Mouse (Mus musculus) thymus, postnatal 10 days (tissue): Measurements from ENCODE around the gene Slc26a11.

Experiments
- DNase-seq, 2 experiments: peaks; one replicate each; pipeline ENCODE4 v3.0.0; 2021; ENCODE audit warnings: low spot score in 2 of 2

Slc26a11 gene

DNA sequence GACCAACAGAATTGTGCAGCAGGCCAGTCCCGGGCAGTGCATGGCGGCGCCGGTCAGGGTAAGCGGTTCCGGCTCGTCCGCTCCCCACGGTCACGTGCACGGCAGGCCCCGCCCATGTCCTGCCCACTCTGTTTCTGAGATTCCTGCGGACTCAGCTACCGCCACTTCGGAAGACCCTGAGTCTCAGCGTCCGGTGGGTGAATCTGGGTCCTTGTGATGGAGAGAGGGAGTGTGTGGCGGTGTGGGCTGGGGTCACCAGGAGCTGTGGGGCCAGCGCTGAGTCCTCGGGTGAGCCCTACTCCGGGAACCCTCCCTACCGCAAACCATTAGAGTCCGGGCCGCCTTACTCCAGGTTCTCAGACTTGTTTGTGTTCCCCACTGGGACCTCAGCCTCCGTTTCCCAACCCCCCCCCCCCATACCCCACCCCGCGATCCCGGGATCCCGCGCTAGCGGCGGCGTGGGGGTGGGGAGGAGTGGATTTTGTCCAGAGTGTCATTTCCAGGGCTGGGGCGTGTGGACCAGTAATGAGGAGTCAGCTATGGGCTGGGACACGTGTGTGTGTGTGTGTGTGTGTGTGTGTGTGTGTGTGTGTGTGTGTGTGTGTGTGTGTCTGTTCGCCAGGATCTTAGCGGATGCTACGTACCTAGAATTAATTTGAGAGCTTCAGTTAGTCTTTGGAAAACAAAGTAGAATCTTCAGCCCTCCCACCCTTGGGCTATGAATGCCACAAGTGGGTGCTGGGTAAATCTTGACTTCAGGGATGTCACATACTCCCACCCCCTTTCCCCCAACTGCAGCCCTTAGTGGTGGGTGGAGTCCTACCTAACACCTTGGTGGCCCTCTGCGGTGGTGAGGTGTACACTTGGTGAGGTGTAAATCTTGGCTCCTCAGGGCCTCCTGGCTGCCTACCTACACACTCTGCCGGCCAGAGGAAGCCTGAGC is at the start of gene Slc26a11, which contains the start of gene Sgsh:
TSS of gene Slc26a11 (plus strand) at position 115 of the 943 bp plus-strand sequence.
TSS of gene Sgsh (minus strand) at position 94 of the 943 bp plus-strand sequence.
- DNase-seq, result peak; percentile 33 to 43

DNA sequence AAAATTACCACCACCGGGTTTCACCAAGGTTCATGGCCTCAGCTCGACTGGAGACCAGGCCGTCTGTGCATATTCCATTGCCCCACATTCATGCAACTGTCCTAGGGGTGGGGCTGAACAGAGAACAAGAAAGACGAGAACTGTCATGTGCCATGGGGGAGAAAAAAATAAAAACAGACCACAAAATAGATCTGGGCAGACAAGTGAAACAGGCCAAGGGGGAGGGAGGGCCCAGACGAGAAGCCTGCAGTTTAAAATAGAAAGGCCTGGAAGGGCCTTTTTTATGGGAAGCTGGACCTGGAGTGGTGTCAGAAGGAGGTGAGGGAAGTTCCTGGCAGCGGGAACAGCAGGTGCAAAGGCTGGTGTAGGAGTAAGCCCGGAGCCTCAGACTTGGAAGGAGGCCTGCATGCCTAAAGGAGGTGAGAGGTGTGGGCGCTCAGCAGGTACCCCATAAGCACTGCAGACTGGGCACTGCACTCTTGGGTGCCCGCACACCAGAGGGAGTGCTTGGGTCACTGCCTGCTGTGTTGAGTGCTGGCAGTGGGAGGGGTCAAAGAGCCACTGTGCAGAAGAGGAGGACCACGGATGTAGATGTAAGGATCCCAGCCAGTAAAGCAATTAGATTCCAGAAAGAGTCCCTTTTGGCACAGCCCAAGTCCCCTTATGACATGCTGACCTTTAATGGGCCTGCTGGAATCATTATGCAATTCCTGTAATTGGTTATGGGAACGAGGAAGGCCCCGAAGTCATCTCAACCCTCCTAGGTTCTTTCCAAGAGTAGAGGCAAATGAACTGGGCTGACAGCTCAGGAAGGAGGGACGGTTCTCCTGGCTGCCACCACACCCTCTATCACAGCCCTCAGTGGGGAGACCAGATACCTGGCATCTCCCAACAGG is 48.3 kb upstream of the Slc26a11 start:
- DNase-seq, result no peak

DNA sequence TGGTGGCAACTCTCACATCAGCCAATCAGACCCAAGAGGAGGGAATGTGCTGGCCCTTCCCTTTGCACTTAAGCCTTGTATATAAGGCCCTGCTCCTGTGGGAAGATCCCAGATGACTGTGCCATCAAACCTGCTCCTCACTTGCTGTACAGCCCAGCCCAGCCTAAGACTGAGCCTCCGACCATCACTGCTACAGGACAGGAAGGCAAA is 47.8 kb upstream of the Slc26a11 start, which contains the start of gene Card14:
TSS of gene Card14 (plus strand) at position 111 of the 210 bp plus-strand sequence.
- DNase-seq, result no peak

DNA sequence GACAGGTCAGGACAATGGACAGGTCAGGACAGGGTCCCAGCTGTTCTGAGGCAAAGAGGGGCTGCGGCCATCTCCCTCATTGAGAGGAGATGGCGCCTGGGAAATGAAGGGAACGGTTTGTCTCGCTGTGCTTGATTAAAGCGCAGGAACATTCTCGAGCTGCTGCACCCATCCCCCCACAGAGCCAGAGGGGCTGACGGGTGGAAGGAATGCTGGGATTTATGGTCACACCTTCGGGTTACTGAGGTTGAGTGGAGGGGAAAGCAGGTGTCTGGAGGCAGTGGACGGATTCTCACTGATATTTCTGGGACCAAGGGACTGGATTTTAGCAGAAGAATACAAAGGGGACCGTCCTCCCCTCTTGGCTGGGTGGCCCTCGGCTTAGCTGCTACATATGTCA is 47.4 kb upstream of the Slc26a11 start:
- DNase-seq, result no peak

DNA sequence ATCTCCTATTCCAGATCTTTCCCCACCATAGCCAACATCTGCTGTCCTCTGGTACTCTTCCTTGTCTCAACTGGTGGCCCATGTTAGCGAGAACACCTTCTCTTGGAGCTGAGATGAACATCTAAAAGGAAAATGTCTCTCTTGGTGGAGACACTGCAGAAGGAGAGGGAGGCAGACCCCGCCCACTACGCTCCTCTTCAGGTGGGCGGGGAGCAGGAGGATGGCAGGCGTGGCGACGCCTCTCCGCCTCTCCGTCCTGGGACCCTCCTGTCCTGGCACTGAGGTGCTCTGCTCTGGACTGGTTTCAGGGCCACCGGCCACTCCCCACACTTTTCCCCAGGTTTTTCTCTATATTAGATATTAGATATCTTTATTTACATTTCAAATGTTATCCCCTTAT is 44.7 kb upstream of the Slc26a11 start:
- DNase-seq, result no peak

DNA sequence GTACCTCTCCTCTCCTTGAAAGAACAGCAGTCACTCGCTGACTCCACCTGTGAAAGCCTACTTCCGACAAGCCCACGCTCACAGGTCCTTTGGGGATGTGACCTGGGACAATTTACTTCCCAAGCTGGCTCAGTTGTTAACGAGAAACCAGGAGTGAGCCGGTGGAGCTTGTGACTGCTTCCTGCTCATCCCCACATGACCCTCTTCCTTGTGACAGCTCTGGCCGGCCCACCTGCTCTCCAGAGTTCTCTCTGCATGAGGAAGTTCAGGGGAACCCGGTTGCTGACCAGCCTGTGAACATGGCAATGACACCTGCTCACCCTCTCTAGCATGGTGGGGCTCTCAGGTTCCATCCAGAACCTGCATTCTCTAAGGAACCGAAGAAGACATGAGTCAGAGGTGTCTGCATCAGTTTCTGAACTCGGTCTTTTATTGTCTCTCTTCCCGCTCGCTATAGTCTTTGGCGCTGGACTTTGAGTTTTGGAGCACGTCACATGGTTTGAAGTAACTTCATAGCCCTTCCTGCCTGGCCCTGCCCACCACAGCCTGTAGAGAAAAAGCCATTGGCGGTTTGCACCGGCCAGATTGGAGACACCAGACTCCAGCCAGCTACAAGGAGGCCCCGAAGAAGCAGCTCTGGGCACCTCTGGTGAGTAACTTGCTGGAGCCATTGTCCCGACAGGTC is 41.0 kb upstream of the Slc26a11 start:
- DNase-seq, result no peak

DNA sequence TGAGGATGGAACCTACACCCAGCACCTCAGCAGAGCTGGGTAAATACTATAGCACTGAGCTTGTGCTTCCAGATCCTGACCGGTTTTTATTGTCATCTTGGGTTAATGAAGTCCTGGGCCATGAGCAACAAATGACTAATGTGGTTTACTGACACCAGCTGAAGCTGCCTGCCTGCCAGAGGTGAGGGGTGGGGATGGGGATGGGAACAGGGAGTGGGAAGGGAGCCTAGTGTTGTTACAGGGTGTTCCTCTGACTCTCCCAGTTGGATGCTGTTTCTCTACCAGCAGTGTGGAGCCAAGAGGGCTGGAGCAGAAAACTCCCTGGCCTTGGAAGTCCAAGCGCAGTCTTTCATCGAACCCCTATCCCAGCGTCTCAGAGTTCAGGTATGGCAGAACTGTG is 38.6 kb upstream of the Slc26a11 start:
- DNase-seq, result no peak

DNA sequence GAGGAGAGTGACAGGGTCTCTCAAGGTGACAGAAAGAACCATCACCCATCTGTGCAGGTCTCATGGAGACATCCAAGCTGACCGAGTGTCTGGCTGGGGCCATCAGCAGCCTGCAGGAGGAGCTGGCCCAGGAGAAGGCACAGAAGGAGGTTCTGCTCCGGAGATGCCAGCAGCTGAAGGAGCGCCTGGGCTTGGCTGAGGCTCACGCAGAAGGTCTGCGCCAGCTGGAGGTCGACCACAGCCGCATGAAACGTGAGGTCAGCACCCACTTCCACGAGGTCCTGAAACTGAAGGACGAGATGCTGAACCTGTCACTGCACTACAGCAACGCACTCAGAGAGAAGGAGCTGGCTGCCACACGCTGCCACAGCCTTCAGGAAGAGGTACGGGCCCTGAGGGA is 32.8 kb upstream of the Slc26a11 start:
- no peak for DNase-seq

DNA sequence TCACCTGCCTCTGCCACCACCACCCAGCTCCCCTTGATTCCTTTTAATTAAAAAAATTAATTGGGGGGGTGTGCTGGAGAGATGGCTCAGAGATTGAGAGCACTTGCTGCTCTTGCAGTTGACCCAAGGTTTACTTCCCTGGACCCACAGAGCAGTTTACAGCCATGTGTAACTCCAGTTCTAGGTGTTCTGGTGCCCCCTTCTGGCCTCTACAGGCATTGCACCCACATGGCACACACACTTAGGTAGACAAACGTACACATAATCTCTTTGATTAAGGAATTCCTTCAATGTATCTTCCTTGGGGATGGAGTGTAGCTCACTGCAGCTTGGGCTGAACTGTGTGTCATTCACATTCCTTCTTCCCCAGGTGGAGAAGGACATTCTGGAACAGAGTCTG is 30.3 kb upstream of the Slc26a11 start:
- no peak for DNase-seq

DNA sequence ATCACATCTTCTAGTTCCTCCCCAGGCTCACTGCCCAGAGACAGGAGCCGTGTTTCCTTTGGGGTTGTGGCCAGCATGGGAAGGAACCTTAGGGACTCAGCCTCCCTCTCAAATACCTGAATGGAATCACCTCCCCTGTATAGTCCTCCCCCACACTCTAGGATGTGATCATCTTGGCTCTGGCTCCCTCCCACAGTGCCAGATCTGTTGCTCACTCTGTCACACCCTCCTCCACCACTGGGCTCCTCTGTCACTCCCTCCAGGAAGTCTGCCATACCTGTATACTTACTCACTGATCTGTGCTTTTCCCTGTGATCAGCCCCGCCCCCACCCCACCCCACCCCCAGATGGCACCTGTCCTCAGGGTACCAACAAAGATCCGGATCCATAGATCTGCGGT is 24.8 kb upstream of the Slc26a11 start:
- no peak for DNase-seq

DNA sequence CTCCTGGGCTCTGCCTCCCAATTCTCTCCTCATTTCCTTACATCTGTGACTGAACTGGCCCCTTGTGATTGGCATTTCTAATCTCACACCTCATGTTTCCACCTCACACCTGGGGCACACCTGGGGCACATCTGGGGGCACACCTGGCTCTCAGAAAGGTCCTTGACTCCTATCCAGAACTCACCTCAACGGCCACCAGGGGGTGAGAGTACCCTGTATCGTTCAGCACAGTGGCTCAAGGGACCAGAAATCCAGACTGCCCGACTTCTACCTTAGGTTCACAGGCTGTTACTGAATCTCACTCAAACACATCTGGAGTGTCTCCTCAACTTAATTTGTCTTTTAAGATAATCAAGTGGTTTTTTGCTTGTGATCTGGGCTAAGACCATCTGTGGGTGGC is 23.4 kb upstream of the Slc26a11 start:
- DNase-seq, result no peak

DNA sequence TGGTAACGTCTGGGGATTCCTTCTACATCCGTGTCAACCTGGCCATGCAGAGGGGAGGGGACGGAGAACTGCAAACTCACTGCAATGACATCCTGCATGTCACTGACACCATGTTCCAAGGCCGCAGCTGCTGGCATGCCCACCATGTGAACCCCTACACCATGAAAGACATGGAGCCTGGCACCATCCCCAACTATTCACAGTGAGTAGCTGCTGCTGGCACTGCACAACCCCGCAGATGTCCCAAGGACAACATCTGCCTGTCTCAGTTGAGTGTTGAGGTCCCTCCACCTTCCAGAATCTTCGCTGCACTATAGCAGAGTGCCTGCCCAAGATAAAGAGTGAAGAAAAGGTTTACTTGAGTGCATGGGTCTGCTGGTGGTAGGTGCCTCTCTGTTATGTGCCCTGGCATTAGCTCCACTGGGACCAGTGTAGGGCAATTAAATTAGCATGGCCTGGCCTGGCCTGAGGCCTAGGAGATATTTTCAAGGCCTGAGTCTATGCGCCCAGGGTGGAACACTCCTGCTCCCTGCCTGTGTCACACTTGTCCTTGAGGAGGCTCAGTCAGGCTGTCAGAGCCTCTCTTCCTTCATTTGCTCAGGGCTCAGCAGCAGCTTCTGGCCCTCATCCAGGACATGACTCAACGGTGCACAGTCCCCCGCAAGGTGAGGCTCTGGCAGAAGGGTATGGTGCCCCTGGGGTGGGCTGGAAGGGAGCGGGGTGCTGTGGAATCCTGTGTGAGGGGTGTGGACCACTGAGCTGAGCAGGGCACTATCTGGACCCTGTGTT is 16.9 kb upstream of the Slc26a11 start:
- no peak for DNase-seq

DNA sequence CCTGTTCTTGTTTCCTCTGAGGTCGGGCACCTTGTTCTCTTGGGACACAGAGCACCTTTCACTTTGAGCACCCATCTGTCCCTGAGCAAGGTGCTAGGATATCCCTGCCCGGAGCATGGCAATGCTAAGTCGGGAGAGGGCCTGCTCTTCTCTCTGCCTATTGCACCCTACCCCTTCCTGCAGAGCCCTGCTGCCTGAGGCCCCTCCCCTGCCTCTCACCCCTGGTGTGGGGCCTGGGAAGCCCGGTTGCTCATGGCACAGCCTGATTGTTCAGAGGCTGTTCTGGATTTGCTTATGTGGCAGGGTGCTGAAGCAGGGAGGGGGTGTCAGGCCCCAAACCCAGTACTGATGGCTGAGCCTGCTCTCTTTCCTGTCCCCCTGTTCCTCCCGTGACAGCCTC is 16.2 kb upstream of the Slc26a11 start:
- DNase-seq, result no peak

DNA sequence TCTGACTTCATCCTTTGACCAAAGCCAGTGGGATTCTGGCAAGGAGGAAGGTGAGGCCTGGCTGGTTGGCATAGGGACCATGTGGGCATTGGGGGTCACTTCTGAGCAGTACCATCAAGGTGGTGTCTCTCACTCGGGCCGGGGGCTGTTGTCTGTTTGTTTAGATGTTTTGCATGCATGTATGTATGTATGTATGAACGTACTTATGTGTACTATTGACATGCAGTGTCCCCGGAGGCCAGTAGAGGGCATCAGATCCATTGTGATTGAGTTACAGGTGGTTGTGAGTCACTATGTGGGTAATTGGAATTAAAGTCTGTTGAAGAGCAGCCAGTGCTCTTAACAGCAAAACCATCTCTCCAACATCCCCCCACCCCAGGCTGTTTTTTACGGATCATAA is 15.7 kb upstream of the Slc26a11 start:
- DNase-seq, result peak; percentile 64 to 79

DNA sequence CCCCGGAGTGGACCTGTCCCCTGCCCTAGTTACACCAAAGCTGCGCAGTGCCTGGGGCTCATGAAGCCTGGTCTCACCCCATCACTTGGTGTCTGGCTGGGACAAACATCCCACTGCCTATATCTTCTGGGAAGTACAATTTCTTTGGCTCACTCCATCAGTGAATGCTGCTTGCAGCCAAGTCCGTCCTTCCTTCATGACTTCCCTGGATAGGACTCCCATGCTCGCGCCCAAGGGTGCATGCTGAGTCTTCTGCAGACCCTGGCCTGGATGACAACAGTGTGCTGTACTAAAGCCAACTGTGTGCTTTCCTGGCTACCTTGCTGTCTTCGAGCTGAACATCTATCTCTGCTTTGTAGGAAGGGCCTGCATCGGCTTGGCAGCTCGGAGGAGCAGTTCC is 11.2 kb upstream of the Slc26a11 start:
- DNase-seq, result no peak

DNA sequence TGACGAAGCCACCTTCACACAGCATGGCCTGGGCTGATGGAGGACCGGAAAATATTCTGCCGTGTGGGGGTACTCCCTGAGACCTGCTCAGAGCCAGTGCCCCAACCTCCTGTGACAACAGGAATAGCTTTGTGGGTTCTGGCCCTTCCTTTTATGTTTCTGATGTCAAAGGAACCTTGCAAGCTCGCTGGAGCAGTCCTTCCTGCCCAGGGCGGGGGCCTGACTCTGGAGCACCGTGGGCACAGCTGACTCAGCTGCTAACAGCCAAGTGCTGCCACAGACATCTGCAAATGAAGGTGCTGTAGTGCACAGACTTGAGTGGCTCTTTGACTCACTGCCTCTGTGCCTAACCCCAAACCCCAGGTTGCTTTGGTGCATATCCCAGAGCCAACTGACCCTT is 10.5 kb upstream of the Slc26a11 start:
- peak in 1 of 2 experiments; percentile 26 for DNase-seq

DNA sequence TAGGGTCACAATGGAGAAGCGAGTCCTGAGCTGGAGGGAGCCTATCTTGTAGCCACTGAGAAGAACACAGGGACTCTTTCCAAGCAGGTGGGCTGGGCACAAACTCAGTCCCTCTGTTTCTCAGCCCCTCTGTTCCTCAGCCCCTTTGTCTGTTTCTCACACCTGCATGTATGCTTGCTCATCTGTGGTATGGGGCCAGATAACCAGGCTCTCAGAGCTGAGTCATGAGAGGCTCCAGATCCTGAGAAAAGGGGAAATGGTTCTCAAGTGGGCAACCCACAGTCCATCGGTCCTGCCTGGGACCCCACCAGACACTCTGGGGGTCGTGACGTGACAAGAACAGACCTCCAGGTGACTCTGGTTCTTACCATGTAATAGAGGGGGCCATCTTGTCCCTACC is 8.2 kb upstream of the Slc26a11 start:
- DNase-seq, result no peak

DNA sequence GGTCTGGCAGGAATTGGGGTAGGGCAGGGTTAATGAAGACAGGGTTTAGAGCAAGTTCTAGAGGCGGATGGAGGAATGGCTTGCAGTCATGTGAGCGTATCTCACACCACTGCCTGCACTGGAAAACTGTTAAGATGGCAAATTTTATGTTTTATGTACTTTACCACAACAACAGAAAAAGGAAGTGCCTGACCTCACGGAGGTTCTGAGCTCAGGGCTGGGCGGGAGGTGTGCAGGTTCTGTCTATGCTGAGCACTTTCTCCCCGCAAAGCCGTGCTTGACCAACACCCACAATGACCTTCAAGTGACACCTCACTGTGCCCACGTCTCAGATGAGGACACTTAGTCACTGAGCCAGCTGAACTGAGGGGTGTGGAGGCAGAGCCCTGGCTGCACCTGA is 3.2 kb upstream of the Slc26a11 start:
- DNase-seq, result no peak

DNA sequence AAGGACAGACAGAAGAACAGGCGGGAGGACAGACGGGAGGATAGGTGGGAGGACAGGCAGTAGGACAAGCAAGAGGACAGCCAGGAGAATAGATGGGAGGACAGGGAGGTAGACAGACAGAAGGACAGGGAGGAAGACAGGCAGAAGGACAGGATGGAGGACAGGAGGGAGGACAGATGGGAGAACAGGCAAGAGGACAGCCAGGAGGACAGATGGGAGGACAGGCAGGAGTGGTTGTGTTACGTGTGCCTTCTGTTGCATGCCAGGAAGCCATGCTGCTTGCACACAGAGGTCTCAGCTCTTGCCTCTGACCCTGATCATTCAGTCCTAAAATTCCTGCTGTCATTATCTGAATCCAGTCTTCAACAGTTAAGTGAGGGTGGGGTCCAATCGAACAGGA is 1.4 kb upstream of the Slc26a11 start:
- DNase-seq, result no peak

DNA sequence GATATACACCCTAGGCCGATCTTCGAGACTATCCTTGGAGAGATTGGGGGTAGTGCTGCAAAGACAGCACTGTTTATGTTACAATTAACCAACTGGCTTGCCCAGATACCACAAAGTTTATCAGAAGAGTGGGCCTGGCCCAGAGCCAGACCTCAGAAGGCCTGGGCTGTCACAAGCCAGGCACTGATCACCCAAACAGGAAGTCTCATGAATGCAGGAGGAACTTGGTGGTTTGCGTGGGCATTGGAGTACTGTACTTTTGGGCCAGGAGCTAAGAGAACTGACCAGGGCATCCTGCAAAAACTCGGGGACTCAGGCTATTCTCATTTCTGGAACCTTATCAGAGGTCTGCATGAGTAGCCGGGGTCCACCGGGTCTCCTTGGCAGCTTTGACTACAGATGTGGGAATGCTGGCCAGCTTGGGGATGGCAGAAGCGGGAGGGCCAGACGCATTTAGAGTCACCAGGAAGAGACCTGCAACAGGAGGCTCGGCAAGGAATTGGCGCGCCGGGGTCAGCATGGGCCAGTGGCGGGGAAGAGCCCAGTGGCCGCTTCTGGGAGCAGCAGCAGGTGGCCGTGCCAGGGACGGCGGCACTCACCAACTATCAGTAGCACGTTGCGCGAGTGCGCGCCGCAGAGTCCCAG is 437 bp upstream of the Slc26a11 start:
- DNase-seq, result no peak

DNA sequence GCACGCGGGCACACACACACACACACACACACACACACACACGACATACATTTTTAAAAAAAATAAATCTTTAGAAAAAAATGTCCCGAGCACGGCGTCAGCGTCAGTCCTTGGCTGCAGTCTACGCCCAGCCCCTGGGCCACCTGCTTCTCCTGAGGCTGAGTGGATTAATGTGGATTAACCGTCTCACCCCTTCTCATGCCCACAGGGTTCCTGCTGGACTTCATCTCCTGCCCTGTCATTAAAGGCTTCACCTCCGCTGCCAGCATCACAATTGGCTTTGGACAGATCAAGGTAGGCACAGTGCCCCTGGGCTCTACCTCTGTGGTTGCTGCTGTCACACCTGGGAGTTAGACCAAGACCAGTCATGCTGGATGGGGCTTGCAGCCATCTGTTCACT is 3.7 kb downstream of the Slc26a11 start:
- no peak for DNase-seq
